In the genomic region with DNA sequence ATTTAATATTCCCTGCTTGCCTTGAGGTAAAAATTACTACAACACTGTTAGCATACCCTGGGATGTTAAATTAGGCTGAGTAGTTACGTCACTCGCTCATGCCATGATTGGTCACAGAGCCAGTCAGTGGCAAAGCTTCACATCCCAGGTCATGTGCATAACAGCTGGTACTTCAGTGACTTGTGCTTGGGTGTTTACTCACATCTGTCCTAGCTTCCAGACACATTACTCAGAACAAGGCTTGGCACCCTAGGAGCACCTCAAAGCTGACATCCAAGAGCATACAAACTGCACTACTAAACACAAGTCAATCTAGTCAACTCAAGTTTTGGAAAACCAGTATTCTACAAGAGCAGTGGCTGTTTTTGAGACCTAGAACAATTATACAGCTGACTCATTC, we compare ENCODE assay signal across 14 mouse cellular contexts.
"Had no signal": no experiment of that assay in that cellular context is flagged by ENCODE, and none has a peak within 500 bp of the region (broad histone marks: within the 10 kb centered on the region; RNA-seq: fewer than 3 reads in every experiment).

No protein-coding gene starts in this region.

- H3K27ac ChIP-seq: limb, embryonic 13.5 days; liver, embryonic 12.5 days; midbrain, embryonic 13.5 days; neural tube, embryonic 12.5 days; stomach, embryonic 15.5 days had no signal

- H3K4me3 ChIP-seq: limb, embryonic 13.5 days; liver, embryonic 12.5 days; midbrain, embryonic 13.5 days; neural tube, embryonic 12.5 days; stomach, embryonic 15.5 days had no signal

- H3K36me3 ChIP-seq: limb, embryonic 13.5 days; liver, embryonic 12.5 days; midbrain, embryonic 13.5 days; neural tube, embryonic 12.5 days; stomach, embryonic 15.5 days had no signal

- H3K9ac ChIP-seq: limb, embryonic 13.5 days; liver, embryonic 12.5 days; lung, embryonic 14.5 days; midbrain, embryonic 13.5 days; neural tube, embryonic 12.5 days; stomach, embryonic 15.5 days had no signal

- H3K4me2 ChIP-seq: limb, embryonic 13.5 days; liver, embryonic 12.5 days; lung, embryonic 14.5 days; midbrain, embryonic 13.5 days; neural tube, embryonic 12.5 days; stomach, embryonic 15.5 days had no signal

- DNase-seq: kidney, adult 8-10 months; kidney, postnatal 36 days; layer of hippocampus, adult 9-11 months; left cerebral cortex, postnatal 4 days; lung, embryonic 14.5 days; lung, postnatal 14 days; retina, postnatal 1 day; right cerebral cortex, postnatal 4 days; thymus, postnatal 4 days had no signal

- H3K9me3 ChIP-seq: limb, embryonic 13.5 days; liver, embryonic 12.5 days; midbrain, embryonic 13.5 days; neural tube, embryonic 12.5 days; stomach, embryonic 15.5 days had no signal

- H3K4me1 ChIP-seq: limb, embryonic 13.5 days; neural tube, embryonic 12.5 days; stomach, embryonic 15.5 days had no signal

- H3K27me3 ChIP-seq: limb, embryonic 13.5 days; liver, embryonic 12.5 days; midbrain, embryonic 13.5 days; neural tube, embryonic 12.5 days; stomach, embryonic 15.5 days had no signal

- ATAC-seq: liver, embryonic 12.5 days; midbrain, embryonic 13.5 days had no signal
